12 mouse cellular contexts compared by ENCODE assay signal in genomic region chr16:22504049-22504448, GRCm38 (mm10).
A peak's percentile ranks its signal among the peaks of the same experiment; 100 is the strongest.
DNase-seq lines count a peak whose midpoint lies in the region; ATAC-seq and TF ChIP-seq lines count a peak whose summit lies in the region.
"Had no signal": no experiment of that assay in that cellular context is flagged by ENCODE, and none has a peak within 500 bp of the region (broad histone marks: within the 10 kb centered on the region; RNA-seq: fewer than 3 reads in every experiment).

No protein-coding gene starts in this region.

- no peak overlapping the region for H3K4me3 ChIP-seq in forebrain, embryonic 15.5 days
- no peak overlapping the region for H3K4me3 ChIP-seq in forebrain, embryonic 12.5 days (replicated peaks)
- H3K4me3 ChIP-seq in lung, embryonic 15.5 days: no peak overlapping the region
- no peak overlapping the region for H3K4me3 ChIP-seq in lung, postnatal 0 days (ENCODE audit: low read depth, low read length)
- no peak overlapping the region for H3K4me3 ChIP-seq in heart, embryonic 10.5 days
- no peak overlapping the region for H3K4me3 ChIP-seq in liver, embryonic 14.5 days (ENCODE audit: insufficient read depth in 1 of 2, low read depth in 2 of 2, low read length in 2 of 2)
- H3K4me3 ChIP-seq: hindbrain, embryonic 10.5 days; midbrain, embryonic 15.5 days had no signal

- no peaks in the 10 kb centered on the region for H3K36me3 ChIP-seq in forebrain, embryonic 15.5 days
- H3K36me3 ChIP-seq in forebrain, embryonic 12.5 days (replicated peaks): no peaks in the 10 kb centered on the region
- no peaks in the 10 kb centered on the region for H3K36me3 ChIP-seq in lung, embryonic 15.5 days
- no peaks in the 10 kb centered on the region for H3K36me3 ChIP-seq in lung, postnatal 0 days (ENCODE audit: insufficient read depth, low read length)
- no peaks in the 10 kb centered on the region for H3K36me3 ChIP-seq in heart, embryonic 10.5 days
- H3K36me3 ChIP-seq in liver, embryonic 14.5 days (replicated peaks; ENCODE audit: control insufficient read depth, insufficient read depth, low read depth): no peaks in the 10 kb centered on the region
- H3K36me3 ChIP-seq: hindbrain, embryonic 10.5 days; midbrain, embryonic 15.5 days had no signal

- no peak for TF ChIP-seq CTCF in lung, postnatal 0 days (IDR thresholded peaks at IDR 0.05)
- TF ChIP-seq CTCF in liver, embryonic 14.5 days (IDR thresholded peaks at IDR 0.05; ENCODE audit: low read depth): no peak

- H3K4me2 ChIP-seq in forebrain, embryonic 15.5 days (replicated peaks): no peak overlapping the region
- H3K4me2 ChIP-seq in forebrain, embryonic 12.5 days: no peak overlapping the region
- no peak overlapping the region for H3K4me2 ChIP-seq in lung, embryonic 15.5 days
- H3K4me2 ChIP-seq in lung, postnatal 0 days (replicated peaks; ENCODE audit: low read depth, low read length): no peak overlapping the region
- no peak overlapping the region for H3K4me2 ChIP-seq in liver, embryonic 14.5 days (ENCODE audit: low read depth)
- H3K4me2 ChIP-seq: midbrain, embryonic 15.5 days had no signal

- DNase-seq in lung, postnatal 0 days (ENCODE audit: low spot score): no peak
- no peak for DNase-seq in heart, embryonic 10.5 days (ENCODE audit: low spot score)
- no peak for DNase-seq in liver, embryonic 14.5 days (ENCODE audit: low read depth in 3 of 3, low spot score in 3 of 3)
- no peak for DNase-seq in kidney, adult 11 months
- no peak for DNase-seq in cerebellum, postnatal 25 days
- DNase-seq: kidney, adult 2 months; lung, adult 18-20 months had no signal

- H3K4me1 ChIP-seq in forebrain, embryonic 15.5 days: peaks cover 19% of the 10 kb centered on the region
- no peaks in the 10 kb centered on the region for H3K4me1 ChIP-seq in forebrain, embryonic 12.5 days
- H3K4me1 ChIP-seq in lung, embryonic 15.5 days: peaks cover 34% of the 10 kb centered on the region
- H3K4me1 ChIP-seq in lung, postnatal 0 days (ENCODE audit: insufficient read depth, low read depth, low read length): peaks cover 2% of the 10 kb centered on the region; the same call in 1 of the 2 replicates
- H3K4me1 ChIP-seq in heart, embryonic 10.5 days: peaks cover 28% of the 10 kb centered on the region
- H3K4me1 ChIP-seq in liver, embryonic 14.5 days (replicated peaks; ENCODE audit: control insufficient read depth in 2 of 2, insufficient read depth in 2 of 2, low read length in 1 of 2): peaks cover 0 to 12% of the 10 kb centered on the region in 2 experiments; a peak in 2 of 4 replicates
- H3K4me1 ChIP-seq: midbrain, embryonic 15.5 days had no signal

- TF ChIP-seq EP300 in lung, postnatal 0 days (IDR thresholded peaks at IDR 0.05): no peak
- no peak for TF ChIP-seq EP300 in liver, embryonic 14.5 days (IDR thresholded peaks at IDR 0.05; ENCODE audit: low read depth)

- H3K27ac ChIP-seq in forebrain, embryonic 15.5 days (replicated peaks): peak overlapping the region; percentile 48; the same call in 1 of the 2 replicates
- H3K27ac ChIP-seq in forebrain, embryonic 12.5 days: no peak overlapping the region
- peak overlapping the region; percentile 68; the same call in 1 of the 2 replicates for H3K27ac ChIP-seq in lung, embryonic 15.5 days
- H3K27ac ChIP-seq in lung, postnatal 0 days (ENCODE audit: low read length): no peak overlapping the region
- peak overlapping the region; percentile 84 for H3K27ac ChIP-seq in heart, embryonic 10.5 days
- no peak overlapping the region for H3K27ac ChIP-seq in liver, embryonic 14.5 days
- H3K27ac ChIP-seq: hindbrain, embryonic 10.5 days; midbrain, embryonic 15.5 days had no signal

- H3K9me3 ChIP-seq in forebrain, embryonic 15.5 days: no peaks in the 10 kb centered on the region
- H3K9me3 ChIP-seq in forebrain, embryonic 12.5 days: no peaks in the 10 kb centered on the region
- H3K9me3 ChIP-seq in lung, embryonic 15.5 days: no peaks in the 10 kb centered on the region
- no peaks in the 10 kb centered on the region for H3K9me3 ChIP-seq in lung, postnatal 0 days (ENCODE audit: low read length)
- H3K9me3 ChIP-seq in heart, embryonic 10.5 days: no peaks in the 10 kb centered on the region
- no peaks in the 10 kb centered on the region for H3K9me3 ChIP-seq in liver, embryonic 14.5 days (ENCODE audit: control insufficient read depth, low read length)
- H3K9me3 ChIP-seq: hindbrain, embryonic 10.5 days; midbrain, embryonic 15.5 days had no signal

- WGBS in forebrain, embryonic 15.5 days: 63% methylated on average over 5 of the region's 5 CpGs
- WGBS in forebrain, embryonic 12.5 days: 65% methylated on average over 5 of the region's 5 CpGs
- WGBS in lung, embryonic 15.5 days: 50% methylated on average over 5 of the region's 5 CpGs
- WGBS in lung, postnatal 0 days: 56% methylated on average over 5 of the region's 5 CpGs
- 45% methylated on average over 5 of the region's 5 CpGs for WGBS in heart, embryonic 10.5 days
- WGBS in liver, embryonic 14.5 days (ENCODE audit: insufficient replicate concordance): 59% methylated on average over 5 of the region's 5 CpGs

- H3K27me3 ChIP-seq in forebrain, embryonic 15.5 days: no peaks in the 10 kb centered on the region
- no peaks in the 10 kb centered on the region for H3K27me3 ChIP-seq in forebrain, embryonic 12.5 days
- no peaks in the 10 kb centered on the region for H3K27me3 ChIP-seq in lung, embryonic 15.5 days
- no peaks in the 10 kb centered on the region for H3K27me3 ChIP-seq in lung, postnatal 0 days (replicated peaks; ENCODE audit: insufficient read depth, low read length)
- no peaks in the 10 kb centered on the region for H3K27me3 ChIP-seq in heart, embryonic 10.5 days (ENCODE audit: insufficient read depth, poor library complexity, severe bottlenecking)
- H3K27me3 ChIP-seq in liver, embryonic 14.5 days (ENCODE audit: control insufficient read depth, insufficient read depth, low read length): no peaks in the 10 kb centered on the region
- H3K27me3 ChIP-seq: midbrain, embryonic 15.5 days had no signal

- H3K9ac ChIP-seq in forebrain, embryonic 15.5 days (replicated peaks): no peak overlapping the region
- no peak overlapping the region for H3K9ac ChIP-seq in forebrain, embryonic 12.5 days
- H3K9ac ChIP-seq in lung, embryonic 15.5 days: no peak overlapping the region
- no peak overlapping the region for H3K9ac ChIP-seq in lung, postnatal 0 days (replicated peaks; ENCODE audit: low read depth)
- no peak overlapping the region for H3K9ac ChIP-seq in liver, embryonic 14.5 days (replicated peaks)
- H3K9ac ChIP-seq: midbrain, embryonic 15.5 days had no signal

- no peak for ATAC-seq in forebrain, embryonic 15.5 days (replicated peaks)
- no peak for ATAC-seq in forebrain, embryonic 12.5 days (ENCODE audit: low FRiP score)
- no peak for ATAC-seq in lung, embryonic 15.5 days (ENCODE audit: borderline replicate concordance, extremely low read depth, low FRiP score, low TSS enrichment)
- no peak for ATAC-seq in lung, postnatal 0 days
- 0 out of 2 replicates have a peak, but pooled peaks have one; percentile 39 for ATAC-seq in liver, embryonic 14.5 days (ENCODE audit: insufficient read depth)
- ATAC-seq: midbrain, embryonic 15.5 days had no signal

Comparison
In these comparisons a context has a peak if more than half of its experiments do, and no peak if none do; other contexts are left out.
1. H3K27ac ChIP-seq: peak in forebrain, embryonic 15.5 days (single experiment), lung, embryonic 15.5 days (single experiment) and heart, embryonic 10.5 days (single experiment); none in forebrain, embryonic 12.5 days (single experiment), lung, postnatal 0 days (single experiment) and liver, embryonic 14.5 days (single experiment).